Mouse (Mus musculus) lung, postnatal 0 days (tissue): Measurements from ENCODE around the gene Iqgap1. TPM values are rescaled to one million over a fixed set of nuclear protein-coding genes. Genes with fewer than 3 reads are reported as not detected.
"Not testable (repeated sequence)": the region's sequence is repeated elsewhere in the genome, so short reads cannot be mapped to it uniquely, and the experiment has no call there.

Source experiments
- ATAC-seq: fragments of 200-750 bp; cut with Nextera tagmentation; 2 replicates; pipeline ENCODE4 v1.8.0; 2017; ENCODE audit warnings: moderate library complexity
- DNase-seq: peaks from one replicate; pipeline ENCODE4 v3.0.0-alpha.2; 2016; ENCODE audit warnings: low spot score
- H3K27ac ChIP-seq: fragments of 300-500 bp; sonication (generic); 2 replicates; pipeline ENCODE4 v1.5.1; 2014; ENCODE audit warnings: antibody characterized with exemption, mild to moderate bottlenecking, low read length, mixed read lengths
- H3K27me3 ChIP-seq: fragments of 300-500 bp; sonication (generic); replicated peaks from 2 replicates; pipeline ENCODE4 v1.6.1; 2014; ENCODE audit warnings: low read length, mixed read lengths; ENCODE audit not compliant: insufficient read depth
- H3K36me3 ChIP-seq: fragments of 300-500 bp; sonication (generic); 2 replicates; pipeline ENCODE4 v1.6.1; 2014; ENCODE audit warnings: low read length, mixed read lengths; ENCODE audit not compliant: insufficient read depth
- H3K4me1 ChIP-seq: fragments of 300-500 bp; sonication (generic); 2 replicates; pipeline ENCODE4 v1.6.1; 2014; ENCODE audit warnings: antibody characterized with exemption, low read depth, low read length, mixed read lengths; ENCODE audit not compliant: insufficient read depth
- H3K4me2 ChIP-seq: fragments of 300-500 bp; sonication (generic); replicated peaks from 2 replicates; pipeline ENCODE4 v1.6.1; 2014; ENCODE audit warnings: low read depth, mild to moderate bottlenecking, low read length, moderate library complexity, mixed read lengths
- H3K4me3 ChIP-seq: fragments of 300-500 bp; sonication (generic); 2 replicates; pipeline ENCODE4 v1.5.1; 2014; ENCODE audit warnings: low read depth, low read length
- H3K9ac ChIP-seq: fragments of 300-500 bp; sonication (generic); replicated peaks from 2 replicates; pipeline ENCODE4 v1.6.1; 2014; ENCODE audit warnings: low read depth, mild to moderate bottlenecking
- H3K9me3 ChIP-seq: fragments of 300-500 bp; sonication (generic); 2 replicates; pipeline ENCODE4 v1.6.1; 2016; ENCODE audit warnings: low read length, mixed read lengths
- CTCF ChIP-seq: IDR thresholded peaks from 2 replicates; pipeline ENCODE4 v1.5.1; 2016; ENCODE audit warnings: antibody characterized with exemption, mild to moderate bottlenecking
- EP300 ChIP-seq: IDR thresholded peaks from 2 replicates; pipeline ENCODE4 v1.6.1; 2016; ENCODE audit warnings: antibody characterized with exemption, mild to moderate bottlenecking, control low read depth
- WGBS: fragments of 180-500 bp; shearing (Covaris S2); extraction: QIAGEN DNeasy Blood & Tissue Kit; methylation state at CpG from one replicate; pipeline ENCODE4 v1.1.7; 2014; 5-methylcytosine and 5-hydroxymethylcytosine counted together
- polyA plus RNA-seq: library from polyadenylated mRNA; unstranded; fragments of >200 nt; fragmentation: Nextera tagmentation; extraction: Ambion mirVana; gene quantifications from 2 replicates; pipeline ENCODE4 v1.2.1, GENCODE M21; 2015

Iqgap1 gene
- polyA plus RNA-seq, 1 experiment from 2014 or later: 153 TPM

GRCm38 (mm10) chr7:80833651-80834532, 8.1 kb upstream of the Iqgap1 start:
- Histone ChIP-seq H3K4me2 (no peak overlapping the region), H3K4me3 (no peak overlapping the region), H3K9me3 (no peaks in the 10 kb centered on the region), H3K9ac (no peak overlapping the region), H3K36me3 (no peaks in the 10 kb centered on the region), H3K4me1 (no peaks in the 10 kb centered on the region; the same call in 1 of the 2 replicates), H3K27me3 (no peaks in the 10 kb centered on the region), H3K27ac (no peak overlapping the region)
- DNase-seq (no peak), ATAC-seq (no peak)
- 25% methylated on average over 11 of the region's 12 CpGs for WGBS
- TF ChIP-seq EP300: no peak
- TF ChIP-seq CTCF: no peak

DNA sequence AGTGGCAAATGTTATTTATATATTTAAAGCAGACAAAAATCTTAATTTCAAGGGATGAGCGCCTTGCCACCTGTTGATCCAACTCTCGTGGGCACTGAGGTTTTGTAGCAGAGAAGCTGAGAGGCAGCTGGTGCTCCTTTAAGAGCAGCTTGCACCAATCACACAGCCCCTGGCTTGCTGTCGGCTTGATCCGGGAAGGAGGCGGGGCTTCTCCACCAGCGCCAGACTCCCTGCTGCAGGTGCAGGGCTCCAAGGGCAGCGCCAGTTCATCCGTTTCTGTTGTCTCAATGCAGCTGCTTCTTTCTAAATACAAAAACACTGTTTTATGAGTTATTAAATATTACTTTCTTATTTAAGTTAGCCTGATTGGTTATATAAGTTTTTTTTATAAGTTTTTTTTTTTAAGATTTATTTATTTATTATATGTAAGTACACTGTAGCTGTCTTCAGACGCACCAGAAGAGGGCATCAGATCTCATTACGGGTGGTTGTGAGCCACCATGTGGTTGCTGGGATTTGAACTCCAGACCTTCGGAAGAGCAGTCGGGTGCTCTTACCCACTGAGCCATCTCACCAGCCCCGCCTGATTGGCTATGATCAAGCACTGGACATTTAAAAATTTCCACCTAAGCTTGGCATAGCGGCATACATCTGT, 7.3 kb upstream of the Iqgap1 start:
- H3K4me2 ChIP-seq: 0 out of 2 replicates have a peak overlapping the region, but pooled peaks have one; percentile 11
- not testable (repeated sequence) for H3K9me3 ChIP-seq, H3K27me3 ChIP-seq, H3K36me3 ChIP-seq, H3K9ac ChIP-seq, H3K4me1 ChIP-seq, H3K4me3 ChIP-seq, H3K27ac ChIP-seq
- 13% methylated on average over 13 of the region's 14 CpGs for WGBS
- peak; percentile 85 for DNase-seq
- ATAC-seq: peak; percentile 87

- DNase-seq: peak; percentile 83
Measured at GRCm38 (mm10) chr7:80832191-80832590, 6.4 kb upstream of the Iqgap1 start.

DNA sequence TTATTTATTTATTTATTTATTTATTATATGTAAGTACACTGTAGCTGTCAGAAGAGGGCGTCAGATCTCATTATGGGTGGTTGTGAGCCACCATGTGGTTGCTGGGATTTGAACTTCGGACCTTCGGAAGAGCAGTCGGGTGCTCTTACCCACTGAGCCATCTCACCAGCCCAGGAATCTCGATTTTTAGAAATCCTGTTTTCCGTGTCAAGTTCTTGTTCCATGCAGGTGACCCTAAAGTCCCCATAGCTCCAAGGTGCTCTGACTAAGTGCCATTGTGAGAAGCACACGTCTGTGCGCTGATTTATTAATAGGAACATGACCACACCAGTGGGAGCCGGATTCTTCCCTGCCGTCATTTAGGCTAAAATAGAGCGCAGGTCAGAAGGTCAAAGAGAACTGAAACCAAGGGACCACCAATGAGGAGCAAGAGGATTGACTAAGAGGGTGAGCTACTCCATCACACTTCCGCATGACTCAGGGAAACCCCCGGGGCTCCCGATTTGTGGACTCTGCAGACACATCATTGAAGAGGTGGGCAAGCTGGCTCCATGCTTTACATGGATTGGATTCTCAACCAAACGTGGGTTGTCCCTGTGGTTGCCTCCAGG, 4.5 kb upstream of the Iqgap1 start:
- H3K9ac ChIP-seq: no peak overlapping the region
- H3K4me3 ChIP-seq: no peak overlapping the region
- H3K27me3 ChIP-seq: no peaks in the 10 kb centered on the region
- no peaks in the 10 kb centered on the region; the same call in 1 of the 2 replicates for H3K4me1 ChIP-seq
- no peak overlapping the region for H3K4me2 ChIP-seq
- ATAC-seq: 0 out of 2 replicates have a peak, but pooled peaks have one; percentile 11
- H3K36me3 ChIP-seq: no peaks in the 10 kb centered on the region
- no peak for TF ChIP-seq EP300
- no peak for TF ChIP-seq CTCF
- H3K27ac ChIP-seq: no peak overlapping the region
- DNase-seq: peak; percentile 50
- 83% methylated on average over 15 of the region's 15 CpGs for WGBS
- H3K9me3 ChIP-seq: no peaks in the 10 kb centered on the region

More at GRCm38 (mm10) chr7:80832191-80832590, 6.4 kb upstream of the Iqgap1 start:
- Histone ChIP-seq H3K9ac (no peak overlapping the region), H3K27me3 (no peaks in the 10 kb centered on the region), H3K9me3 (no peaks in the 10 kb centered on the region), H3K27ac (no peak overlapping the region), H3K4me3 (no peak overlapping the region), H3K36me3 (no peaks in the 10 kb centered on the region), H3K4me2 (no peak overlapping the region), H3K4me1 (no peaks in the 10 kb centered on the region; the same call in 1 of the 2 replicates)
- TF ChIP-seq CTCF (no peak), EP300 (no peak)
- ATAC-seq: 0 out of 2 replicates have a peak, but pooled peaks have one; percentile 34
- WGBS: 5% methylated on average over 4 of the region's 4 CpGs

DNA sequence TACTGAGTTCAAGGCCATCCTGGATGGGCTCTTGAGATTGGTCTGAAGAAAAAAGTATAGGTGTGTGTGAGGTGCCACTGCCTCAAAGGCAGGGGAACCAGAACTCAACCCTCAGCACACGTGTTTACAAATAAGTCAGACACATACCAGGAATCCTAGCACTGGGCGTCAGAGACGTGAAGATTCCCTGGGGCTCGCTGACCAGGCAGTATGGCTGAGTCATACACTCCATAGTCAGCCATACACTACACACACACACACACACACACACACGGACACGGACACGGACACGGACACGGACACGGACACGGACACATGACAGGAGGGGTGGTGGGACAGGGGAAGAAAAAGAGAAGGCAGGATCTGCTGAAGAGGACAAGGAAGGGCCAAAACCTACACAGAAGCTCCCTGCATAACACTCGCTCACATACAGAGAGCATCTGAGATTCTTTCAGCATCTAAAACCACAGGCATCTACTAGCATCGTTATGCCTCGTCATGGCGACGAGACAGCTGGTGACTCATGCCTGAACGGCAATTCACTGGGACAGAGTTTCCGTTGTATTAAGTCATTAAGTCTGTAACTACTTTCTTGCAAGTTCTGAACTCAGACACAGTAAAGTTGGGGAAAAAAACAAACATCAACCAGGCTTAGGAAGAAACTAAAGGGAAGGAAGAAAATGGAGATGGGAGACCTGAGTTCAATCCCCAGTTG, 2.5 kb upstream of the Iqgap1 start:
- Histone ChIP-seq H3K36me3 (no peaks in the 10 kb centered on the region), H3K4me1 (no peaks in the 10 kb centered on the region; the same call in none of the 2 replicates), H3K9me3 (no peaks in the 10 kb centered on the region), H3K27ac (no peak overlapping the region), H3K4me3 (no peak overlapping the region), H3K9ac (no peak overlapping the region), H3K27me3 (no peaks in the 10 kb centered on the region), H3K4me2 (no peak overlapping the region)
- peak; percentile 62 for DNase-seq
- no peak for TF ChIP-seq EP300
- TF ChIP-seq CTCF: no peak
- ATAC-seq: peak; percentile 22; the same call in 1 of the 2 replicates
- WGBS: 60% methylated on average over 18 of the region's 18 CpGs
